Mouse (Mus musculus): Measurements from ENCODE around the gene Map4k3.
"Not testable (repeated sequence)": the region's sequence is repeated elsewhere in the genome, so short reads cannot be mapped to it uniquely, and the experiment has no call there.

GRCm38 (mm10) chr17:80563762-80564610 lies 164.3 kb downstream of the Map4k3 start:
- not testable (repeated sequence) for TF ChIP-seq CTCF (IDR thresholded peaks at IDR 0.05; ENCODE audit: low read depth, low read length); POLR2A (IDR thresholded peaks at IDR 0.05; ENCODE audit: extremely low read depth, insufficient read depth, low read length)

Measured in liver, adult 2 months (tissue).